Mouse (Mus musculus): Measurements from ENCODE around the gene Pxn. TPM values are rescaled to one million over a fixed set of nuclear protein-coding genes. Genes with fewer than 3 reads are reported as not detected.

The Pxn gene
- polyA plus RNA-seq, 1 experiment: 35.1 TPM

GRCm38 (mm10) chr5:115553801-115554420 lies 47.4 kb downstream of the Pxn start:
- H3K36me3 ChIP-seq (ENCODE audit: control insufficient read depth, insufficient read depth, low read length, poor library complexity, severe bottlenecking): peaks cover 2% of the 10 kb centered on the region; the same call in 1 of the 2 replicates

GRCm38 (mm10) chr5:115554536-115555291 lies 48.2 kb downstream of the Pxn start:
- TF ChIP-seq EP300 (IDR thresholded peaks at IDR 0.05; ENCODE audit: insufficient read depth, low read depth, low read length) (no peak), CTCF (IDR thresholded peaks at IDR 0.05; ENCODE audit: low read depth, low read length) (no peak), POLR2A (IDR thresholded peaks at IDR 0.05; ENCODE audit: insufficient read depth, low read length) (no peak)
- Histone ChIP-seq H3K9ac (ENCODE audit: low read depth, poor library complexity, severe bottlenecking) (no peak overlapping the region), H3K9me3 (replicated peaks; ENCODE audit: control insufficient read depth, insufficient read depth, low read length, poor library complexity, severe bottlenecking) (no peaks in the 10 kb centered on the region), H3K4me1 (ENCODE audit: control insufficient read depth, insufficient read depth, low read length) (no peaks in the 10 kb centered on the region), H3K36me3 (ENCODE audit: control insufficient read depth, insufficient read depth, low read length, poor library complexity, severe bottlenecking) (peaks cover 2% of the 10 kb centered on the region; the same call in 1 of the 2 replicates), H3K27me3 (ENCODE audit: control insufficient read depth, insufficient read depth, low read length, poor library complexity, severe bottlenecking) (no peaks in the 10 kb centered on the region), H3K4me3 (ENCODE audit: low read depth, low read length) (no peak overlapping the region), H3K27ac (ENCODE audit: insufficient read depth, low read length) (no peak overlapping the region)

More at GRCm38 (mm10) chr5:115553801-115554420, 47.4 kb downstream of the Pxn start:
- Histone ChIP-seq H3K27me3 (ENCODE audit: control insufficient read depth, insufficient read depth, low read length, poor library complexity, severe bottlenecking) (no peaks in the 10 kb centered on the region), H3K9me3 (replicated peaks; ENCODE audit: control insufficient read depth, insufficient read depth, low read length, poor library complexity, severe bottlenecking) (no peaks in the 10 kb centered on the region), H3K4me3 (ENCODE audit: low read depth, low read length) (peak overlapping the region; percentile 37), H3K4me1 (ENCODE audit: control insufficient read depth, insufficient read depth, low read length) (no peaks in the 10 kb centered on the region), H3K9ac (ENCODE audit: low read depth, poor library complexity, severe bottlenecking) (peak overlapping the region; percentile 15), H3K27ac (ENCODE audit: insufficient read depth, low read length) (no peak overlapping the region)
- TF ChIP-seq POLR2A (IDR thresholded peaks at IDR 0.05; ENCODE audit: insufficient read depth, low read length): no peak
- TF ChIP-seq EP300 (IDR thresholded peaks at IDR 0.05; ENCODE audit: insufficient read depth, low read depth, low read length): no peak
- TF ChIP-seq CTCF (IDR thresholded peaks at IDR 0.05; ENCODE audit: low read depth, low read length): no peak

GRCm38 (mm10) chr5:115556217-115556616 lies 49.7 kb downstream of the Pxn start:
- no peak overlapping the region for H3K27ac ChIP-seq (ENCODE audit: insufficient read depth, low read length)
- no peak overlapping the region for H3K4me3 ChIP-seq (ENCODE audit: low read depth, low read length)
- H3K9ac ChIP-seq (ENCODE audit: low read depth, poor library complexity, severe bottlenecking): 0 out of 2 replicates have a peak overlapping the region, but pooled peaks have one; percentile 5
- TF ChIP-seq POLR2A (IDR thresholded peaks at IDR 0.05; ENCODE audit: insufficient read depth, low read length): no peak
- TF ChIP-seq CTCF (IDR thresholded peaks at IDR 0.05; ENCODE audit: low read depth, low read length): peak; percentile 73
- peaks cover 13% of the 10 kb centered on the region for H3K36me3 ChIP-seq (ENCODE audit: control insufficient read depth, insufficient read depth, low read length, poor library complexity, severe bottlenecking)
- H3K27me3 ChIP-seq (ENCODE audit: control insufficient read depth, insufficient read depth, low read length, poor library complexity, severe bottlenecking): no peaks in the 10 kb centered on the region
- H3K9me3 ChIP-seq (replicated peaks; ENCODE audit: control insufficient read depth, insufficient read depth, low read length, poor library complexity, severe bottlenecking): no peaks in the 10 kb centered on the region
- H3K4me1 ChIP-seq (ENCODE audit: control insufficient read depth, insufficient read depth, low read length): no peaks in the 10 kb centered on the region

- no peak overlapping the region for H3K9ac ChIP-seq (ENCODE audit: low read depth, poor library complexity, severe bottlenecking)
- no peaks in the 10 kb centered on the region for H3K27me3 ChIP-seq (ENCODE audit: control insufficient read depth, insufficient read depth, low read length, poor library complexity, severe bottlenecking)
- H3K4me1 ChIP-seq (ENCODE audit: control insufficient read depth, insufficient read depth, low read length): no peaks in the 10 kb centered on the region
- no peak overlapping the region for H3K4me3 ChIP-seq (ENCODE audit: low read depth, low read length)
- TF ChIP-seq EP300 (IDR thresholded peaks at IDR 0.05; ENCODE audit: insufficient read depth, low read depth, low read length): no peak
- TF ChIP-seq CTCF (IDR thresholded peaks at IDR 0.05; ENCODE audit: low read depth, low read length): no peak
- no peak for TF ChIP-seq POLR2A (IDR thresholded peaks at IDR 0.05; ENCODE audit: insufficient read depth, low read length)
- peaks cover 32% of the 10 kb centered on the region for H3K36me3 ChIP-seq (ENCODE audit: control insufficient read depth, insufficient read depth, low read length, poor library complexity, severe bottlenecking)
- H3K27ac ChIP-seq (ENCODE audit: insufficient read depth, low read length): no peak overlapping the region
- no peaks in the 10 kb centered on the region for H3K9me3 ChIP-seq (replicated peaks; ENCODE audit: control insufficient read depth, insufficient read depth, low read length, poor library complexity, severe bottlenecking)
Measured at GRCm38 (mm10) chr5:115558182-115558794, 51.8 kb downstream of the Pxn start.

- H3K4me1 ChIP-seq (ENCODE audit: control insufficient read depth, insufficient read depth, low read length): no peaks in the 10 kb centered on the region
- H3K9me3 ChIP-seq (replicated peaks; ENCODE audit: control insufficient read depth, insufficient read depth, low read length, poor library complexity, severe bottlenecking): no peaks in the 10 kb centered on the region
- TF ChIP-seq POLR2A (IDR thresholded peaks at IDR 0.05; ENCODE audit: insufficient read depth, low read length) (peak; percentile 96), EP300 (IDR thresholded peaks at IDR 0.05; ENCODE audit: insufficient read depth, low read depth, low read length) (no peak), CTCF (IDR thresholded peaks at IDR 0.05; ENCODE audit: low read depth, low read length) (peak; percentile 89)
- peak within 1 kb of the TSS; percentile 43 for H3K27ac ChIP-seq (ENCODE audit: insufficient read depth, low read length)
- H3K27me3 ChIP-seq (ENCODE audit: control insufficient read depth, insufficient read depth, low read length, poor library complexity, severe bottlenecking): no peaks in the 10 kb centered on the region
- H3K9ac ChIP-seq (ENCODE audit: low read depth, poor library complexity, severe bottlenecking): peak within 1 kb of the TSS; percentile 94
- H3K4me3 ChIP-seq (ENCODE audit: low read depth, low read length): peak within 1 kb of the TSS; percentile 82
- H3K36me3 ChIP-seq (ENCODE audit: control insufficient read depth, insufficient read depth, low read length, poor library complexity, severe bottlenecking): peaks cover 38% of the 10 kb centered on the region
Measured at GRCm38 (mm10) chr5:115559237-115560101, 53.0 kb downstream of the Pxn start, which contains the start of gene Rplp0. Rplp0 (plus strand) TSS chr5:115559467.
